Mouse (Mus musculus) olfactory bulb, adult 2 months (tissue): Measurements from ENCODE around the gene Copz1.

Experiments
- CTCF ChIP-seq: fragments of 200-500 bp; IDR thresholded peaks from 2 replicates; pipeline ENCODE4 v1.5.1; 2012; ENCODE audit warnings: low read depth, mild to moderate bottlenecking, low read length, moderate library complexity; ENCODE audit not compliant: insufficient read depth
- POLR2A ChIP-seq: fragments of 200-500 bp; IDR thresholded peaks from 2 replicates; pipeline ENCODE4 v1.6.1; 2012; ENCODE audit warnings: mild to moderate bottlenecking, low read depth, low read length, moderate library complexity; ENCODE audit not compliant: insufficient read depth

DNA sequence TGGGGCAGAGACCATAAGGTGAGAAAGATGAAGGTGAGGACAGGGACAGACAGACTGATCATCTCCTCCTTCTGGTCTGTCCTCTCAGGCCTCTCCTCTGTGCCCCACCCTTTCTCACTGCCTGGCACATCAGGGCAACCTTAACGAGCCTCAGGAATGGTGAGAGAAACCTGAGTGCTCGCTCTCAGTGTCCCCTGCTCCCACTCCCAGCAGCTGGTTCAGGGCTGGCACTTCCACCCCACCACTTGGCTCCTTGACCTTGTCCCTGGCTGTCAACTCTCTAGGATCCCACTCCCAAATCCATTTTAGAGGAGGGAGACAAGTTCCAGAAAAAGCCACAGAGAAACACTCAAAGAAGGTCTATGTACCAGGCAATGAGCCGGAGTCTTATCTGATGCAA is 62.5 kb downstream of the Copz1 start:
- TF ChIP-seq POLR2A (no peak), CTCF (no peak)
